ENCODE assay signal across 18 mouse cellular contexts in the genomic region with DNA sequence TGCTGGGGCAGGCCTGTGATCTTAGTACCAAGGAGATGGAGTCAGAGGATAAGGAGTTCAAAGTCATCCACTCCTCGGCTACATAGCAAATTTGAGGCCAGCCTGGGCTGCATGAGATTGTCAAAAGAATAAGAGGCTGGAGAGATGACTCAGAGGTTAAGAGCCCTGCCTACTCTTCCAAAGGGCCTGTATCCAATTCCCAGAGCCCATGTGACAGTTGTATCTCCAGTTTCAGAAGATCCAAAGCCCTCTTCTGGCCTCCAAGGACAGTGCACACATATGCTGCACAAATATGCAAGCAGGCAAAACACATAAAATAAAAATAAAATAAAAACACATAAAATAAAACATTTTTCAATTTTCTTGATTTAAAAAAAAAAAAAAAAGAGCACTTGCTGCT.
"Had no signal": no experiment of that assay in that cellular context is flagged by ENCODE, and none has a peak within 500 bp of the region (broad histone marks: within the 10 kb centered on the region; RNA-seq: fewer than 3 reads in every experiment).

No protein-coding gene starts in this region.

- H3K4me3 ChIP-seq: lung, embryonic 15.5 days; megakaryocyte, embryonic 14.5 days; midbrain, embryonic 13.5 days; midbrain, embryonic 15.5 days; neural tube, embryonic 13.5 days; neural tube, embryonic 15.5 days had no signal

- DNase-seq: lung, adult 2 months; lung, postnatal 14 days; lung, postnatal 36 days; retina, postnatal 1 day; right cerebral cortex, adult 18-20 months; right cerebral cortex, postnatal 25 days; right cerebral cortex, postnatal 4 days; spleen, adult 18-20 months; thymus, adult 18-20 months; thymus, postnatal 14 days; thymus, postnatal 36 days had no signal

- H3K27ac ChIP-seq: lung, embryonic 15.5 days; macrophage; midbrain, embryonic 13.5 days; midbrain, embryonic 15.5 days; neural tube, embryonic 13.5 days; neural tube, embryonic 15.5 days had no signal
